Mouse (Mus musculus): Measurements from ENCODE around the gene Gm20388.

GRCm38 (mm10) chr8:122639521-122640248 is 2729.0 kb downstream of the Gm20388 start:
- TF ChIP-seq CTCF (IDR thresholded peaks at IDR 0.05; ENCODE audit: low read depth, low read length) (no peak), POLR2A (IDR thresholded peaks at IDR 0.05; ENCODE audit: insufficient read depth, low read length) (no peak), EP300 (IDR thresholded peaks at IDR 0.05; ENCODE audit: insufficient read depth, low read depth, low read length) (no peak)

Measured in ES-Bruce4 (cell line).